Mouse (Mus musculus) liver, adult 2 months (tissue): ENCODE measurements at regions not wholly inside any gene's neighbourhood (a gene's known extent, or its start where the extent isn't known, plus 50 kb on each side); places are given as distances from the start of the nearest gene placed in this dataset.

Experiments used
- DNase-seq: peaks from one replicate; pipeline ENCODE4 v3.0.0-alpha.2; 2011; ENCODE audit warnings: low read depth, low spot score; ENCODE audit errors: extremely low read depth
- H3K27ac ChIP-seq: fragments of 200-500 bp; replicated peaks from 2 replicates; pipeline ENCODE4 v1.5.1; 2012; ENCODE audit warnings: low read depth, mild to moderate bottlenecking, control low read depth, inconsistent platforms, low read length; ENCODE audit not compliant: insufficient read depth
- H3K27me3 ChIP-seq: fragments of 200-500 bp; 2 replicates; pipeline ENCODE4 v1.6.1; 2012; ENCODE audit warnings: mild to moderate bottlenecking, moderate library complexity, low read length, inconsistent platforms; ENCODE audit not compliant: control insufficient read depth, insufficient read depth
- H3K36me3 ChIP-seq: fragments of 200-500 bp; 2 replicates; pipeline ENCODE4 v1.6.1; 2012; ENCODE audit warnings: low read length, inconsistent platforms; ENCODE audit not compliant: control insufficient read depth, insufficient read depth
- H3K4me1 ChIP-seq: fragments of 200-500 bp; 2 replicates; pipeline ENCODE4 v1.6.1; 2011; ENCODE audit warnings: low read length; ENCODE audit not compliant: control insufficient read depth, insufficient read depth
- H3K4me3 ChIP-seq: fragments of 200-500 bp; 2 replicates; pipeline ENCODE4 v1.5.1; 2011; ENCODE audit warnings: low read depth, mild to moderate bottlenecking, control low read depth, low read length, moderate library complexity; ENCODE audit not compliant: insufficient read depth
- H3K79me2 ChIP-seq: fragments of 200-500 bp; 2 replicates; pipeline ENCODE4 v1.6.1; 2012; ENCODE audit warnings: inconsistent platforms, mild to moderate bottlenecking, low read length, moderate library complexity; ENCODE audit not compliant: control insufficient read depth, insufficient read depth
- H3K9ac ChIP-seq: fragments of 200-500 bp; 2 replicates; pipeline ENCODE4 v1.6.1; 2012; ENCODE audit warnings: low read depth, mild to moderate bottlenecking, control low read depth, inconsistent platforms, low read length
- CTCF ChIP-seq: fragments of 200-500 bp; IDR thresholded peaks from 2 replicates; pipeline ENCODE4 v1.5.1; 2011; ENCODE audit warnings: low read depth, low read length, control low read depth
- POLR2A ChIP-seq: fragments of 200-500 bp; IDR thresholded peaks from 2 replicates; pipeline ENCODE4 v1.6.1; 2011; ENCODE audit warnings: low read length, control low read depth; ENCODE audit not compliant: insufficient read depth; ENCODE audit errors: extremely low read depth
- WGBS: fragments of 180-500 bp; shearing (Covaris S2); methylation state at CpG from one replicate; pipeline ENCODE4 v1.1.7; 2018; 5-methylcytosine and 5-hydroxymethylcytosine counted together

GRCm38 (mm10) chr3:50890537-50890936, 333.7 kb upstream of the Noct start:
- DNase-seq = no peak
- 95% methylated on average over 8 of the region's 8 CpGs for WGBS
- Histone ChIP-seq H3K36me3 (no peaks in the 10 kb centered on the region), H3K27ac (no peak overlapping the region), H3K4me3 (no peak overlapping the region), H3K9ac (no peak overlapping the region), H3K27me3 (no peaks in the 10 kb centered on the region), H3K4me1 (peaks cover 14% of the 10 kb centered on the region), H3K79me2 (no peaks in the 10 kb centered on the region)
- no peak for TF ChIP-seq POLR2A
- TF ChIP-seq CTCF = no peak

DNA sequence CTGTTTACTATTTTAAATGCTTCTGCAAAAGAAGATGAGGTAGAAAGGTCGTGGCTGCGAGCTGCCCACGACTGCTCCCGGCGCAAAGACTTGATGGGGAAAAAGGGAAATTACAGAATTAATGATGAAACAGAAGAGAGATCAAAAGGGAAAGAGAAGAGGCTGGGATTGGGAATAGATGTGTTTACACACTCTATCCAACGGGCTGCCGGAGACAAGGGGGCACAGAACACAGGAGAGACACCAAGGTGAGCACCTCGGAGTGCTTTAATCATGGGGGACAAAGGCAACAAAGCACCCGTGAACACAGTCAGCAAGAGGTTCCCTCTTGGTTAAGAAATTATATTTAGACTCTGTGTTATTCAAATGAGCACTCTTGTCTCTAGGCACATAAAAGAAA, 326.1 kb upstream of the Noct start:
- Histone ChIP-seq H3K27me3 (0 out of 2 replicates have a peak, but pooled peaks cover under 1% of the 10 kb centered on the region), H3K27ac (no peak overlapping the region), H3K4me1 (no peaks in the 10 kb centered on the region), H3K79me2 (no peaks in the 10 kb centered on the region), H3K36me3 (no peaks in the 10 kb centered on the region), H3K4me3 (no peak overlapping the region), H3K9ac (no peak overlapping the region)
- WGBS = 80% methylated on average over 9 of the region's 9 CpGs
- TF ChIP-seq POLR2A (no peak), CTCF (no peak)
- no peak for DNase-seq

- Histone ChIP-seq H3K27me3 (0 out of 2 replicates have a peak, but pooled peaks cover 3% of the 10 kb centered on the region), H3K36me3 (no peaks in the 10 kb centered on the region), H3K4me3 (no peak overlapping the region), H3K27ac (no peak overlapping the region), H3K79me2 (no peaks in the 10 kb centered on the region), H3K4me1 (no peaks in the 10 kb centered on the region), H3K9ac (no peak overlapping the region)
- TF ChIP-seq CTCF (no peak), POLR2A (no peak)
- WGBS = 84% methylated on average over 7 of the region's 7 CpGs
- DNase-seq = no peak
These were observed 324.4 kb upstream of the Noct start for GRCm38 (mm10) chr3:50899830-50900350.

GRCm38 (mm10) chr3:50900566-50900965, 323.7 kb upstream of the Noct start:
- H3K9ac ChIP-seq = no peak overlapping the region
- no peak overlapping the region for H3K4me3 ChIP-seq
- H3K79me2 ChIP-seq = no peaks in the 10 kb centered on the region
- no peaks in the 10 kb centered on the region for H3K36me3 ChIP-seq
- H3K27me3 ChIP-seq = 0 out of 2 replicates have a peak, but pooled peaks cover 3% of the 10 kb centered on the region
- TF ChIP-seq POLR2A = no peak
- TF ChIP-seq CTCF = no peak
- no peak overlapping the region for H3K27ac ChIP-seq
- no peak for DNase-seq
- no peaks in the 10 kb centered on the region for H3K4me1 ChIP-seq
- 83% methylated on average over 9 of the region's 9 CpGs for WGBS

- no peak for TF ChIP-seq CTCF
- TF ChIP-seq POLR2A = no peak
- no peak overlapping the region for H3K27ac ChIP-seq
- no peaks in the 10 kb centered on the region for H3K79me2 ChIP-seq
- DNase-seq = no peak
- H3K4me3 ChIP-seq = no peak overlapping the region
- no peaks in the 10 kb centered on the region for H3K36me3 ChIP-seq
- no peaks in the 10 kb centered on the region for H3K4me1 ChIP-seq
- H3K9ac ChIP-seq = no peak overlapping the region
- 0 out of 2 replicates have a peak, but pooled peaks cover 3% of the 10 kb centered on the region for H3K27me3 ChIP-seq
- 91% methylated on average over 10 of the region's 10 CpGs for WGBS
These were observed 322.9 kb upstream of the Noct start for GRCm38 (mm10) chr3:50901321-50901720.

DNA sequence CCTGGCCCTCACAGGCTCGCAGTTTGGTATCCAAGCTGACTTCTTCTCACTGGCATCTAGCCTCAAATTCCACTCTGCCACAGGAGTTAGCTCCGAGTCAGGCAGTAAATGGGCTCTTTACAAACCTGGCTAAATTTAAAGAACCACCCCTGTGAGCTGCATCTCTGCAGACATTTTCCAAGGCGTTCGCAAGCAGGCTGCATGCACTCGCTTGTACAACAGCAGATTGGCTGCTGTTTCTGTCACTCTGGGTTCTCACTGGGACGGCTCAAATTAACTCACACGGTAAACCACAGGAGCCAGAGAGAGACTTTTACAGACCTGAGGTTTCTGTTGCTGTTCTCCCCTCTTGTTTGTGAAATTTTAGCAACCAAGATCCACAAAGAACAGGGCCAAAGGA, 321.3 kb upstream of the Noct start:
- no peak for DNase-seq
- H3K4me3 ChIP-seq = no peak overlapping the region
- TF ChIP-seq CTCF (no peak), POLR2A (no peak)
- no peak overlapping the region for H3K9ac ChIP-seq
- H3K79me2 ChIP-seq = no peaks in the 10 kb centered on the region
- H3K4me1 ChIP-seq = no peaks in the 10 kb centered on the region; the same call in 1 of the 2 replicates
- H3K36me3 ChIP-seq = no peaks in the 10 kb centered on the region
- H3K27me3 ChIP-seq = 0 out of 2 replicates have a peak, but pooled peaks cover 3% of the 10 kb centered on the region
- 66% methylated on average over 7 of the region's 7 CpGs for WGBS
- no peak overlapping the region for H3K27ac ChIP-seq
